Mouse (Mus musculus) ovary, adult 10 weeks (tissue): ENCODE results near the gene Igfbp6. TPM values are rescaled to one million over a fixed set of nuclear protein-coding genes. Genes with fewer than 3 reads are reported as not detected.

Source experiments
- polyA plus RNA-seq: library from polyadenylated mRNA; stranded (reverse); fragments of 350-450 nt; fragmentation: Illumina TruSeq; extraction: RNeasy Lipid Tissue Mini Kit (QIAGEN cat#74804); gene quantifications from one replicate; pipeline ENCODE4 v1.2.3, GENCODE M21; 2014

Igfbp6 gene
- not detected for polyA plus RNA-seq

GRCm38 (mm10) chr15:102144274-102144711 is at the start of gene Igfbp6:
Gene Igfbp6, plus strand, starts transcription at chr15:102144362.

GRCm38 (mm10) chr15:102100161-102100981 is 43.8 kb upstream of the Igfbp6 start, which contains the start of gene Tns2:
Gene Tns2, plus strand, starts transcription at chr15:102100413.

GRCm38 (mm10) chr15:102136129-102136758 is 7.9 kb upstream of the Igfbp6 start, which contains the start of gene Spryd3:
Gene Spryd3, minus strand, starts transcription at chr15:102136234.

GRCm38 (mm10) chr15:102150301-102151135 is 6.4 kb downstream of the Igfbp6 start, which contains the start of gene Soat2:
Gene Soat2, plus strand, starts transcription at chr15:102150526.

Other genes starting within 250 kb of the Igfbp6 start
- gene Krt4, start 219.6 kb upstream of the Igfbp6 start, polyA plus RNA-seq = not detected
- 0.48 TPM for gene Krt79, start 204.0 kb upstream of the Igfbp6 start, polyA plus RNA-seq
- not detected for gene Krt78, start 190.1 kb upstream of the Igfbp6 start, polyA plus RNA-seq
- 4.1 TPM for gene Krt8, start 139.9 kb upstream of the Igfbp6 start, polyA plus RNA-seq
- gene Krt18, start 116.2 kb upstream of the Igfbp6 start, polyA plus RNA-seq = 1.4 TPM
- gene Eif4b, start 70.6 kb upstream of the Igfbp6 start, polyA plus RNA-seq = 326 TPM
- 31.9 TPM for gene Tns2, start 43.9 kb upstream of the Igfbp6 start, polyA plus RNA-seq
- 0.23 TPM for gene Spryd3, start 8.1 kb upstream of the Igfbp6 start, polyA plus RNA-seq
- not detected for gene Soat2, start 6.2 kb downstream of the Igfbp6 start, polyA plus RNA-seq
- 59.5 TPM for gene Zfp740, start 58.9 kb downstream of the Igfbp6 start, polyA plus RNA-seq
- gene Csad, start 60.4 kb downstream of the Igfbp6 start, polyA plus RNA-seq = 19.4 TPM
- gene Itgb7, start 87.6 kb downstream of the Igfbp6 start, polyA plus RNA-seq = not detected
- gene Rarg, start 113.2 kb downstream of the Igfbp6 start, polyA plus RNA-seq = 11.1 TPM
- gene Gm9918, start 126.2 kb downstream of the Igfbp6 start, polyA plus RNA-seq = not detected
- 0.94 TPM for gene Mfsd5, start 135.1 kb downstream of the Igfbp6 start, polyA plus RNA-seq
- gene Espl1, start 151.9 kb downstream of the Igfbp6 start, polyA plus RNA-seq = 0.57 TPM
- 58.6 TPM for gene Pfdn5, start 181.8 kb downstream of the Igfbp6 start, polyA plus RNA-seq
- 5.9 TPM for gene Myg1, start 187.3 kb downstream of the Igfbp6 start, polyA plus RNA-seq
- 10.5 TPM for gene Aaas, start 206.4 kb downstream of the Igfbp6 start, polyA plus RNA-seq
- 0.46 TPM for gene Sp7, start 222.8 kb downstream of the Igfbp6 start, polyA plus RNA-seq